Mouse (Mus musculus): ENCODE measurements around the gene Faap100. TPM values are rescaled to one million over a fixed set of nuclear protein-coding genes. Genes with fewer than 3 reads are reported as not detected.

The Faap100 gene
- total and polyA plus RNA-seq, 3 experiments: 6.2 to 30.6 (median 13.6) TPM

DNA sequence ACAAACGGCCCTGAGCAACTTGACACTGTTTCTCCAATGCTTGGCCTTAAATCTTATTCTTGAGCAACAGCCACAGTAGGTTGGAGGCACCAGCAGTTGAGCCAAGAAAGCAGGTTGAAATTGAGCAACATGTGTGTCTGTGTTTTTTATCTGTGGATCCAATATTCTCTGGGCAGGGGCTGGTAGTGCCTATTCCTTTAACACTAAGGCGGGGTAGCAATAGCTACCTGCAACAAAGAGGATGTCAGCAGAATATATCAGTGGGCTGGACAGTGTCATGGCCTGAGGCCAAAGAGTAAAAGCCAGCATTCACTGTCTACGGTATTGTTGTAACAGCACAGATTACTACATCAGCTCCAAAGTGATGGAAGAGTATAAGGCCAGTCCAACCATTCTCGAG lies 17.1 kb upstream of the Faap100 start:
- no peaks in the 10 kb centered on the region for H3K9me3 ChIP-seq (replicated peaks)
- H3K4me1 ChIP-seq (ENCODE audit: insufficient read depth, low read depth, low read length): peaks cover 52% of the 10 kb centered on the region
- no peaks in the 10 kb centered on the region for H3K27me3 ChIP-seq (ENCODE audit: insufficient read depth, low read length)
- ATAC-seq (ENCODE audit: extremely low read depth, insufficient number of reproducible peaks, low FRiP score, poor library complexity, severe bottlenecking): no peak
- H3K4me3 ChIP-seq (ENCODE audit: low read depth, low read length): no peak overlapping the region
- DNase-seq (ENCODE audit: low spot score): no peak
- TF ChIP-seq TAL1 (conservative IDR thresholded peaks at IDR 0.05; ENCODE audit: low read depth, low read length): no peak
- no peak for TF ChIP-seq CTCF (IDR thresholded peaks at IDR 0.05; ENCODE audit: low read depth, low read length)
- H3K36me3 ChIP-seq (replicated peaks): peaks cover 91% of the 10 kb centered on the region

DNA sequence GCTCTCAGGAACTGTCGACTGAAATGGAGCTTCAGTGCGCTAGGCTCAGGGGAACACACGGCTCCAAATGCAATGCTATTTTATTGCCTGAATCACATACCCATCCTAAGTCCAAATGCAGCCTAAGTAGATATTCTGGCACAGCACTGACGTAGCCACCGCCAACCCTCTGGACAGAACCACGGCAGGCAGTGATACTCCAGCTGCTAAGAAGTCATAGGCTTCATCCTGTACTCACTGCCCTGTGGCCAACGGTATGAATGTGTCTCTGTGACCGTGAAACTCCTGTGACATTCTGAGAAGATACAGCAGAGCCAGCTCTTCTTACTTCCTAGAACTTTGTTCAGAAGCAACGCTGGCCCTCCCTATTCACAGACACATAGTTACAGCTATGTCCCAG lies 10.0 kb upstream of the Faap100 start:
- ATAC-seq (ENCODE audit: extremely low read depth, insufficient number of reproducible peaks, low FRiP score, poor library complexity, severe bottlenecking): no peak
- no peak overlapping the region for H3K4me3 ChIP-seq (ENCODE audit: low read depth, low read length)
- peaks cover 85% of the 10 kb centered on the region for H3K36me3 ChIP-seq (replicated peaks)
- TF ChIP-seq TAL1 (conservative IDR thresholded peaks at IDR 0.05; ENCODE audit: low read depth, low read length) (no peak), CTCF (IDR thresholded peaks at IDR 0.05; ENCODE audit: low read depth, low read length) (no peak), POLR2AphosphoS5 (IDR thresholded peaks at IDR 0.05; ENCODE audit: insufficient replicate concordance, low read depth, low read length) (no peak), GATA2 (IDR thresholded peaks at IDR 0.05; ENCODE audit: borderline replicate concordance, low read depth, low read length) (no peak), GATA1 (IDR thresholded peaks at IDR 0.05; ENCODE audit: borderline replicate concordance, low read length) (no peak)
- no peak for DNase-seq (ENCODE audit: low spot score)
- no peaks in the 10 kb centered on the region for H3K27me3 ChIP-seq (ENCODE audit: insufficient read depth, low read length)
- H3K4me1 ChIP-seq (ENCODE audit: insufficient read depth, low read depth, low read length): peaks cover 39% of the 10 kb centered on the region
- no peaks in the 10 kb centered on the region for H3K9me3 ChIP-seq (replicated peaks)

- Histone ChIP-seq H3K36me3 (replicated peaks) (peaks cover 85% of the 10 kb centered on the region), H3K4me1 (ENCODE audit: insufficient read depth, low read depth, low read length) (peaks cover 39% of the 10 kb centered on the region), H3K27me3 (ENCODE audit: insufficient read depth, low read length) (no peaks in the 10 kb centered on the region; the same call in 1 of the 2 replicates), H3K4me3 (ENCODE audit: low read depth, low read length) (no peak overlapping the region), H3K9me3 (replicated peaks) (no peaks in the 10 kb centered on the region)
- ATAC-seq (ENCODE audit: extremely low read depth, insufficient number of reproducible peaks, low FRiP score, poor library complexity, severe bottlenecking) (no peak), DNase-seq (ENCODE audit: low spot score) (no peak)
- TF ChIP-seq GATA1 (IDR thresholded peaks at IDR 0.05; ENCODE audit: borderline replicate concordance, low read length) (no peak), POLR2AphosphoS5 (IDR thresholded peaks at IDR 0.05; ENCODE audit: insufficient replicate concordance, low read depth, low read length) (no peak), TAL1 (conservative IDR thresholded peaks at IDR 0.05; ENCODE audit: low read depth, low read length) (no peak), GATA2 (IDR thresholded peaks at IDR 0.05; ENCODE audit: borderline replicate concordance, low read depth, low read length) (no peak), CTCF (IDR thresholded peaks at IDR 0.05; ENCODE audit: low read depth, low read length) (no peak)
Measured at GRCm38 (mm10) chr11:120387157-120387556, 8.6 kb upstream of the Faap100 start.

GRCm38 (mm10) chr11:120386632-120387031 lies 8.1 kb upstream of the Faap100 start:
- Histone ChIP-seq H3K4me3 (ENCODE audit: low read depth, low read length) (no peak overlapping the region), H3K36me3 (replicated peaks) (peaks cover 85% of the 10 kb centered on the region), H3K4me1 (ENCODE audit: insufficient read depth, low read depth, low read length) (peaks cover 43% of the 10 kb centered on the region), H3K9me3 (replicated peaks) (no peaks in the 10 kb centered on the region), H3K27me3 (ENCODE audit: insufficient read depth, low read length) (no peaks in the 10 kb centered on the region; the same call in 1 of the 2 replicates)
- no peak for ATAC-seq (ENCODE audit: extremely low read depth, insufficient number of reproducible peaks, low FRiP score, poor library complexity, severe bottlenecking)
- no peak for DNase-seq (ENCODE audit: low spot score)
- TF ChIP-seq POLR2AphosphoS5 (IDR thresholded peaks at IDR 0.05; ENCODE audit: insufficient replicate concordance, low read depth, low read length) (no peak), GATA2 (IDR thresholded peaks at IDR 0.05; ENCODE audit: borderline replicate concordance, low read depth, low read length) (no peak), GATA1 (IDR thresholded peaks at IDR 0.05; ENCODE audit: borderline replicate concordance, low read length) (no peak), TAL1 (conservative IDR thresholded peaks at IDR 0.05; ENCODE audit: low read depth, low read length) (no peak), CTCF (IDR thresholded peaks at IDR 0.05; ENCODE audit: low read depth, low read length) (no peak)

- Histone ChIP-seq H3K4me3 (ENCODE audit: low read depth, low read length) (peak overlapping the region; percentile 46; the same call in 1 of the 2 replicates), H3K9me3 (replicated peaks) (no peaks in the 10 kb centered on the region), H3K4me1 (ENCODE audit: insufficient read depth, low read depth, low read length) (peaks cover 63% of the 10 kb centered on the region), H3K36me3 (replicated peaks) (peaks cover 88% of the 10 kb centered on the region), H3K27me3 (ENCODE audit: insufficient read depth, low read length) (no peaks in the 10 kb centered on the region; the same call in 1 of the 2 replicates)
- ATAC-seq (ENCODE audit: extremely low read depth, insufficient number of reproducible peaks, low FRiP score, poor library complexity, severe bottlenecking) (no peak), DNase-seq (ENCODE audit: low spot score) (no peak)
- no peak for TF ChIP-seq TAL1 (conservative IDR thresholded peaks at IDR 0.05; ENCODE audit: low read depth, low read length)
- TF ChIP-seq GATA1 (IDR thresholded peaks at IDR 0.05; ENCODE audit: borderline replicate concordance, low read length): no peak
- no peak for TF ChIP-seq POLR2AphosphoS5 (IDR thresholded peaks at IDR 0.05; ENCODE audit: insufficient replicate concordance, low read depth, low read length)
- no peak for TF ChIP-seq GATA2 (IDR thresholded peaks at IDR 0.05; ENCODE audit: borderline replicate concordance, low read depth, low read length)
- TF ChIP-seq CTCF (IDR thresholded peaks at IDR 0.05; ENCODE audit: low read depth, low read length): no peak
Measured at GRCm38 (mm10) chr11:120382509-120382908, 3.9 kb upstream of the Faap100 start.

- TF ChIP-seq CTCF (IDR thresholded peaks at IDR 0.05; ENCODE audit: low read depth, low read length): no peak
- TF ChIP-seq GATA2 (IDR thresholded peaks at IDR 0.05; ENCODE audit: borderline replicate concordance, low read depth, low read length): no peak
- no peak for TF ChIP-seq TAL1 (conservative IDR thresholded peaks at IDR 0.05; ENCODE audit: low read depth, low read length)
- no peak for TF ChIP-seq POLR2AphosphoS5 (IDR thresholded peaks at IDR 0.05; ENCODE audit: insufficient replicate concordance, low read depth, low read length)
- Histone ChIP-seq H3K4me1 (ENCODE audit: insufficient read depth, low read depth, low read length) (peaks cover 69% of the 10 kb centered on the region), H3K27me3 (ENCODE audit: insufficient read depth, low read length) (no peaks in the 10 kb centered on the region; the same call in 1 of the 2 replicates), H3K4me3 (ENCODE audit: low read depth, low read length) (no peak overlapping the region), H3K36me3 (replicated peaks) (peaks cover 89% of the 10 kb centered on the region), H3K9me3 (replicated peaks) (no peaks in the 10 kb centered on the region)
- no peak for DNase-seq (ENCODE audit: low spot score)
- no peak for ATAC-seq (ENCODE audit: extremely low read depth, insufficient number of reproducible peaks, low FRiP score, poor library complexity, severe bottlenecking)
Measured at GRCm38 (mm10) chr11:120381157-120381556, 2.6 kb upstream of the Faap100 start.
